Mouse (Mus musculus) liver, postnatal 0 days (tissue): Measurements from ENCODE around the gene Ccdc6. TPM values are rescaled to one million over a fixed set of nuclear protein-coding genes. Genes with fewer than 3 reads are reported as not detected.

ENCODE experiments used
- ATAC-seq: fragments of 200-750 bp; cut with Nextera tagmentation; 2 replicates; pipeline ENCODE4 v1.8.0; 2017; ENCODE audit warnings: mild to moderate bottlenecking, moderate library complexity
- DNase-seq: peaks from one replicate; pipeline ENCODE4 v3.0.0-alpha.2; 2016
- H3K27ac ChIP-seq: fragments of 300-500 bp; sonication (generic); 2 replicates; pipeline ENCODE4 v1.5.1; 2014; ENCODE audit warnings: antibody characterized with exemption, moderate library complexity, mild to moderate bottlenecking, low read depth
- H3K27me3 ChIP-seq: fragments of 300-500 bp; sonication (generic); 2 replicates; pipeline ENCODE4 v1.6.1; 2014; ENCODE audit warnings: low read length, control low read depth, mixed read lengths; ENCODE audit not compliant: insufficient read depth
- H3K36me3 ChIP-seq: fragments of 300-500 bp; sonication (generic); replicated peaks from 2 replicates; pipeline ENCODE4 v1.6.1; 2014; ENCODE audit warnings: mild to moderate bottlenecking, control low read depth, low read length, moderate library complexity, mixed read lengths; ENCODE audit not compliant: insufficient read depth
- H3K4me1 ChIP-seq: fragments of 300-500 bp; sonication (generic); 2 replicates; pipeline ENCODE4 v1.6.1; 2014; ENCODE audit warnings: antibody characterized with exemption, mild to moderate bottlenecking, control low read depth; ENCODE audit not compliant: insufficient read depth
- H3K4me2 ChIP-seq: fragments of 300-500 bp; sonication (generic); 2 replicates; pipeline ENCODE4 v1.6.1; 2014; ENCODE audit warnings: low read depth, mild to moderate bottlenecking, low read length, moderate library complexity, mixed read lengths
- H3K4me3 ChIP-seq: fragments of 300-500 bp; sonication (generic); 2 replicates; pipeline ENCODE4 v1.5.1; 2014; ENCODE audit warnings: low read depth, low read length
- H3K9ac ChIP-seq: fragments of 300-500 bp; sonication (generic); replicated peaks from 2 replicates; pipeline ENCODE4 v1.6.1; 2014; ENCODE audit warnings: mild to moderate bottlenecking, moderate library complexity
- H3K9me3 ChIP-seq: fragments of 300-500 bp; sonication (generic); 2 replicates; pipeline ENCODE4 v1.6.1; 2016; ENCODE audit warnings: mild to moderate bottlenecking, control low read depth, low read length, mixed read lengths
- CTCF ChIP-seq: sonication (generic); IDR thresholded peaks from 2 replicates; pipeline ENCODE4 v1.5.1; 2016; ENCODE audit warnings: antibody characterized with exemption, low read depth
- EP300 ChIP-seq: IDR thresholded peaks from 2 replicates; pipeline ENCODE4 v1.6.1; 2016; ENCODE audit warnings: antibody characterized with exemption, low read depth, mild to moderate bottlenecking
- WGBS: fragments of 180-500 bp; shearing (Covaris S2); extraction: QIAGEN DNeasy Blood & Tissue Kit; methylation state at CpG from one replicate; pipeline ENCODE4 v1.1.7; 2014; ENCODE audit not compliant: insufficient replicate concordance; 5-methylcytosine and 5-hydroxymethylcytosine counted together
- polyA plus RNA-seq: library from polyadenylated mRNA; unstranded; fragments of >200 nt; fragmentation: Nextera tagmentation; extraction: Ambion mirVana; gene quantifications from 2 replicates; pipeline ENCODE4 v1.2.1, GENCODE M21; 2015

The Ccdc6 gene
- polyA plus RNA-seq, 1 experiment from 2014 or later, result 6.3 TPM

DNA sequence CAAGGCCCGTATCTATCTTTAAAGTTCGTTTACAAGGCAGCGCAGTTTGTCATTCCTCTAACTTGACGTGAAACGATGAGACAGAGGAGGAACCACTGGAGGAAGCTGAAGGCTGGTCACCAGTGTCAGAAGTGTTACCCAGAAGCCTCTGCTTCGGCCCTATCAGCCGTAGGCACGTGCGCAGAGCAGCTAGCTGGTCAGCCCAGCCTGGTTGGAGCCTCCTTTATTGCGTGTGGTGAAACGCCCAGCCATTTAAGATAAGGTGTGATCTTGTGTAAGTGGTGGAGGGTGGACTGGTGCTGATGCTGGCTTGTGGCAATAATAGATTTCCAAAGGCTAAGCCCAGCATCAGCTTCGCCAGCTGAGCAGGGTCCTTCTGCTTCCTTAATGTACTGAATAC lies 43.5 kb downstream of the Ccdc6 start:
- no peak overlapping the region for H3K4me3 ChIP-seq
- WGBS, result 57% methylated on average over 12 of the region's 12 CpGs
- no peaks in the 10 kb centered on the region for H3K9me3 ChIP-seq
- H3K4me1 ChIP-seq, result peaks cover 9% of the 10 kb centered on the region
- ATAC-seq, result peak; percentile 33; the same call in 1 of the 2 replicates
- no peak overlapping the region for H3K4me2 ChIP-seq
- H3K27me3 ChIP-seq, result no peaks in the 10 kb centered on the region
- H3K27ac ChIP-seq, result no peak overlapping the region
- H3K36me3 ChIP-seq, result peaks cover 17% of the 10 kb centered on the region
- TF ChIP-seq EP300 (peak; percentile 9; the same call in 1 of the 2 replicates), CTCF (no peak)
- no peak for DNase-seq
- H3K9ac ChIP-seq, result no peak overlapping the region

DNA sequence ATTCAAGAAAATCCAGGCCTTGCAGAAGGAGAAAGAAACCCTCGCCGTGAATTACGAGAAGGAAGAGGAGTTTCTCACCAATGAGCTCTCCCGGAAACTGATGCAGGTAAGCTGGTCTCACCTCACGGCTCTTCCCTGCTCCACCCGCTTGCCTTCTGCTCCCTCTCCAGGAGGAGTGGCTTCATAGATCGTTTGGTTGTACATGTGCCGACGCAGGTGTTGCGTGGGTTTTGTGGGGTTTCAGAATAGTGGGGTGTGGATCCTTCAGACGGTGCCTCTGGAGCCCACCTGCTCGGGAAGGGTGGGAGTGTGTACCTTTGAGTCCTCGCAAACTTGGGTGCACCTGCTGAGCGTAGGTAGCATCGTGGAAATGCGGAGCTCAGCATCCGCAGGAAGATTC lies 45.7 kb downstream of the Ccdc6 start:
- Histone ChIP-seq H3K4me2 (no peak overlapping the region), H3K4me1 (peaks cover 9% of the 10 kb centered on the region), H3K27ac (no peak overlapping the region), H3K9ac (no peak overlapping the region), H3K9me3 (no peaks in the 10 kb centered on the region), H3K36me3 (peaks cover 30% of the 10 kb centered on the region), H3K4me3 (no peak overlapping the region), H3K27me3 (no peaks in the 10 kb centered on the region)
- TF ChIP-seq CTCF (no peak), EP300 (no peak)
- 93% methylated on average over 17 of the region's 17 CpGs for WGBS
- no peak for ATAC-seq
- DNase-seq, result no peak

DNA sequence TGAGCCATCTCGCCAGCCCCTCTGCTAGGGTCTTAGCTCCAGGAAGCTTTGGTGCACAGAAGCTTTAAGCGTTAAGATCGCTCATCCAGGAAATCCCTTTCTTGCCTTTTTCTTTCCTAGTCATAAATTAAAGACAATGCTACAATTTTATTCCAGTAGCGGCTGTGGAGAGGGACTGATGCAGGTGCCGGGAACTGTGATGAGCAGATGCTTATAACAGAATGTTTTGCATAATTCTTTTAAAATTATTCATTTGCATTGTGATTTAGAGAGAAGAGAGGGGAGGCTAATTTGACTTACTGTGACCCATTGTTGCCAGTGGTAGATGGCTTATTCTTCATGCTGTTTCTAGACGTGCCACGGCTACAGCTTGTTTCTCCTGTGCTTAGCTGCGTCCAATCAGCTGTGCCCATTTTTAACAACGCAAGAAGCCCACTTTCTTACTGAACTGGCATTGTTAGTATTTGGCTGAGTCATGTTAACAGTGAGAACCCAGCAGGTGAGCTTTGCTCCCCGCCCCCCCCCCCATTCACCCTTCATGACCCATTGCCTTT lies 47.2 kb downstream of the Ccdc6 start:
- ATAC-seq, result no peak
- Histone ChIP-seq H3K4me1 (peaks cover 6% of the 10 kb centered on the region), H3K36me3 (peaks cover 30% of the 10 kb centered on the region), H3K9ac (no peak overlapping the region), H3K9me3 (no peaks in the 10 kb centered on the region), H3K27ac (no peak overlapping the region), H3K4me2 (no peak overlapping the region), H3K27me3 (no peaks in the 10 kb centered on the region), H3K4me3 (no peak overlapping the region)
- WGBS, result 88% methylated on average over 10 of the region's 10 CpGs
- TF ChIP-seq CTCF (no peak), EP300 (no peak)
- DNase-seq, result no peak

DNA sequence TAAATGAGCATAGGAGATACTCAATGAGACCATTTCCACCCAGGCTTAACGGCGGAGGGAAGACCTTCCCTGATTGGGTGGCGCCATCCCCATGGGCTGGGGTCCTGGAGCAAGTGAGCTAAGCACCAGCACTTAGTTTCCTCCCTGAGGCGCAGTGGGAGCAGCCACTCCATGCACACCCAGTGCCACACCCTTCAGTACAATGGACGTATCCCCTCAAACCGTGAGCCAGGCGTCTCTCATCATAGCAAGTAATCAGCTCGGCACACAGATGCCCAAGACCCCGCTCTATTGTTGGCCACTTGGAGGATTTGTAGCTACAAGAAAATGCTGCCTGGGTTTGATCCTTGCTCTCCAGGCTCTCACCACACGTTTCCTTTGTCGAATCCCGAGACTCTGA lies 49.0 kb downstream of the Ccdc6 start:
- no peak overlapping the region for H3K27ac ChIP-seq
- DNase-seq (no peak), ATAC-seq (no peak)
- H3K4me1 ChIP-seq, result peaks cover 8% of the 10 kb centered on the region
- no peak overlapping the region for H3K4me2 ChIP-seq
- TF ChIP-seq EP300 (no peak), CTCF (no peak)
- H3K27me3 ChIP-seq, result no peaks in the 10 kb centered on the region
- H3K4me3 ChIP-seq, result no peak overlapping the region
- no peak overlapping the region for H3K9ac ChIP-seq
- 92% methylated on average over 12 of the region's 12 CpGs for WGBS
- H3K9me3 ChIP-seq, result no peaks in the 10 kb centered on the region
- H3K36me3 ChIP-seq, result peaks cover 35% of the 10 kb centered on the region

DNA sequence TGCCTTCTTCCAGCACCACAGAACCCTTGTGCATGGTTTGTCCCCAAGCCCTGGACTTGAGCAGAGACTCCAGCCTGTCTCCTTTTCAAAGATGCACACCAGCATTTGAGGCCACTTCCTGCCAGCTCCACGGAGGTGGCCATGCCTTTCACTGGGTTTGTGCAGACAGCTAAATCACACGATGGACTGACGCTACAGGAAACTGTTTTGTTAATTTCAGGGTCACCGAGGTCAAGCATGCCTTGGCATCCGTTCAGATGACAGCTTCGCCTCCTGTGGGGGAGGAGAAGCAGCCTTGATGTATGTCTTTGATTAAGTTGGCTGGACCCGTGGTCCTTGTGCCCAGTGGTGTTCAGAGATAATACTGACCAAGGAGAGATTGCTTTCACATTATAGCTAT lies 52.2 kb downstream of the Ccdc6 start:
- DNase-seq (peak; percentile 37), ATAC-seq (no peak)
- Histone ChIP-seq H3K4me3 (no peak overlapping the region), H3K4me2 (no peak overlapping the region), H3K9ac (no peak overlapping the region), H3K36me3 (peaks cover 32% of the 10 kb centered on the region), H3K9me3 (no peaks in the 10 kb centered on the region), H3K27me3 (no peaks in the 10 kb centered on the region), H3K4me1 (peaks cover 8% of the 10 kb centered on the region), H3K27ac (no peak overlapping the region)
- TF ChIP-seq EP300 (no peak), CTCF (no peak)
- 40% methylated on average over 7 of the region's 7 CpGs for WGBS

DNA sequence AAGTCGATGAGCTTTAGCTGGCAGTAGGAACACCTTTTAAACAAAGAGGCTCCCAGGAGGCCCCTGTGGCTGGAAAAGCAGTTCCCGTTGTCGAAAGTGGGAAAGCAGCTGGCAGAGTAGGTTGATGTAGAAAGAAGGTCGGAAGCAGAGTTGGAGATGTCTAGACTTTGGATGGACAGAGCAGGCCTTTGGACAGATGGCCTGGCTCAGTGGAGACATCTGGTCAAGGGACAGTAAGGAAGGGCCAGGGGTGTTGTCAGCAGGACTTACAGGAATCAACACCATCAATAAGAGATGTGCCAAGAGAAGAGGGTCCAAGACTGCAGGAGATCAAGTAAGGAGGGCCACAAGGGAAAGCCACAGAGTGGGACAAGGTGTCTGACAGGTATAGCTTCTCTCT lies 53.4 kb downstream of the Ccdc6 start:
- peaks cover 8% of the 10 kb centered on the region for H3K4me1 ChIP-seq
- 65% methylated on average over 4 of the region's 4 CpGs for WGBS
- H3K4me2 ChIP-seq, result no peak overlapping the region
- H3K9ac ChIP-seq, result no peak overlapping the region
- peaks cover 37% of the 10 kb centered on the region for H3K36me3 ChIP-seq
- H3K27ac ChIP-seq, result no peak overlapping the region
- no peaks in the 10 kb centered on the region for H3K27me3 ChIP-seq
- DNase-seq, result no peak
- H3K9me3 ChIP-seq, result no peaks in the 10 kb centered on the region
- TF ChIP-seq EP300, result no peak
- TF ChIP-seq CTCF, result no peak
- H3K4me3 ChIP-seq, result no peak overlapping the region
- ATAC-seq, result no peak

DNA sequence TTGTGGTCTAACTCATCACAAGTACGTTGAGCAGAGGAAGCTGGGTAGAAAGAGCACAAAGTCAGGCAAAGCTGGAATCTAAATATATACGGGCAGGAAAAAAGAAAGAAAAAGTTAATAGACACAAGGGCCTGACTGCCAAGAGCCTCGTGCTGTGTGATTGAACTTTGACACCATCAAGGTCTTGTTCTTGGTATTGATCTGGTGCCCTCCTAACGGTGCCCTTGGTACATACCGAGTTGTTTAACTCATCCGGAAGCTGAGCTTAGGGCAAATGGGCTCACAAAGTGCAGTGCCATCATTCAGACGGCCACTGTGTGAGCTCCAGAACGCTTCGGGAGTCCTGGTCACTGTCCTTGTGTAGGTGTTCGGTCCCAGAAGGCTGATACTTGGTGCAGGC lies 54.2 kb downstream of the Ccdc6 start:
- Histone ChIP-seq H3K36me3 (peaks cover 37% of the 10 kb centered on the region), H3K4me1 (peaks cover 8% of the 10 kb centered on the region)
- DNase-seq, result no peak

More for the DNA sequence above, 54.2 kb downstream of the Ccdc6 start:
- no peak overlapping the region for H3K4me2 ChIP-seq
- no peaks in the 10 kb centered on the region for H3K27me3 ChIP-seq
- ATAC-seq, result no peak
- H3K9me3 ChIP-seq, result no peaks in the 10 kb centered on the region
- TF ChIP-seq CTCF (no peak), EP300 (no peak)
- H3K9ac ChIP-seq, result no peak overlapping the region
- no peak overlapping the region for H3K27ac ChIP-seq
- 76% methylated on average over 10 of the region's 10 CpGs for WGBS
- no peak overlapping the region for H3K4me3 ChIP-seq
